Mouse (Mus musculus) ES-Bruce4 (cell line): Measurements from ENCODE around the gene Alg9. TPM values are rescaled to one million over a fixed set of nuclear protein-coding genes. Genes with fewer than 3 reads are reported as not detected.

Experiments
- H3K27ac ChIP-seq: 2 replicates; pipeline ENCODE4 v1.5.1; 2012; ENCODE audit warnings: low read length, inconsistent platforms; ENCODE audit not compliant: insufficient read depth
- H3K27me3 ChIP-seq: 2 replicates; pipeline ENCODE4 v1.6.1; 2012; ENCODE audit warnings: mild to moderate bottlenecking, low read length, inconsistent platforms; ENCODE audit not compliant: control insufficient read depth, poor library complexity, insufficient read depth, severe bottlenecking
- H3K36me3 ChIP-seq: 2 replicates; pipeline ENCODE4 v1.6.1; 2012; ENCODE audit warnings: inconsistent platforms, mild to moderate bottlenecking, low read length, moderate library complexity; ENCODE audit not compliant: control insufficient read depth, poor library complexity, insufficient read depth, severe bottlenecking
- H3K4me1 ChIP-seq: one replicate; pipeline ENCODE4 v1.8.1; 2011; ENCODE audit warnings: low read length; ENCODE audit not compliant: control insufficient read depth, insufficient read depth
- H3K4me3 ChIP-seq: 2 replicates; pipeline ENCODE4 v1.5.1; 2011; ENCODE audit warnings: low read depth, mild to moderate bottlenecking, low read length
- H3K9ac ChIP-seq: 2 replicates; pipeline ENCODE4 v1.6.1; 2012; ENCODE audit warnings: low read depth, mild to moderate bottlenecking, inconsistent platforms; ENCODE audit not compliant: poor library complexity, severe bottlenecking
- H3K9me3 ChIP-seq: replicated peaks from 2 replicates; pipeline ENCODE4 v1.6.1; 2012; ENCODE audit warnings: mild to moderate bottlenecking, low read length, inconsistent platforms; ENCODE audit not compliant: control insufficient read depth, poor library complexity, insufficient read depth, severe bottlenecking
- CTCF ChIP-seq: IDR thresholded peaks from one replicate; pipeline ENCODE4 v1.8.1; 2011; ENCODE audit warnings: low read depth, low read length
- EP300 ChIP-seq: IDR thresholded peaks from 2 replicates; pipeline ENCODE4 v1.6.1; 2011; ENCODE audit warnings: low read depth, low read length; ENCODE audit not compliant: insufficient read depth
- POLR2A ChIP-seq: IDR thresholded peaks from one replicate; pipeline ENCODE4 v1.8.1; 2011; ENCODE audit warnings: low read length; ENCODE audit not compliant: insufficient read depth
- polyA plus RNA-seq: library from polyadenylated mRNA; stranded (reverse); fragments of >200 nt; gene quantifications from 2 replicates; pipeline ENCODE4 v1.2.4, GENCODE M21; 2011; ENCODE audit warnings: low read depth; ENCODE audit not compliant: missing spikeins, insufficient read depth, insufficient read length

Gene Alg9
- polyA plus RNA-seq, 1 experiment: 23.5 TPM

DNA sequence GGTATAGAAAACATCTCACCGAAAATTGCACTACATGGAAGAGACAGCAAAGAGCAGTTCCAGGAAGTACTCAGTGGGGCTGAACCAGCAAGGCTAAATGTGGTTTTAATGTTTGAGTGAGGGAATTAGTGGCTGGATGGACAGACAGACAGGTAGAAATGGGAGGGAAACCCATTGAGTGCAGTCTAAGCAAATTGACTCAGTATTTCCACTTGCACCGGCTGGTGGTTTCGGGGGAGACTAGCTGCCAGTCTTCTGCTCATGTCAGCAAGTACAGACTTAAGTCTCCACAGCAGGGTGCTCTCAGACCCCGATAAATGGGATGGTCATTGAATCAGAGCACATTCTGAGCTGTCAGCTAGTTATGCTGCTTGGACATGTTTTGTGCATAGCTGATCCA, 61.3 kb downstream of the Alg9 start:
- H3K36me3 ChIP-seq: no peaks in the 10 kb centered on the region
- TF ChIP-seq EP300: no peak
- no peak for TF ChIP-seq CTCF
- no peak for TF ChIP-seq POLR2A
- H3K4me3 ChIP-seq: no peak overlapping the region
- no peak overlapping the region for H3K27ac ChIP-seq
- H3K9me3 ChIP-seq: no peaks in the 10 kb centered on the region
- H3K4me1 ChIP-seq: no peaks in the 10 kb centered on the region
- no peaks in the 10 kb centered on the region for H3K27me3 ChIP-seq
- no peak overlapping the region for H3K9ac ChIP-seq

DNA sequence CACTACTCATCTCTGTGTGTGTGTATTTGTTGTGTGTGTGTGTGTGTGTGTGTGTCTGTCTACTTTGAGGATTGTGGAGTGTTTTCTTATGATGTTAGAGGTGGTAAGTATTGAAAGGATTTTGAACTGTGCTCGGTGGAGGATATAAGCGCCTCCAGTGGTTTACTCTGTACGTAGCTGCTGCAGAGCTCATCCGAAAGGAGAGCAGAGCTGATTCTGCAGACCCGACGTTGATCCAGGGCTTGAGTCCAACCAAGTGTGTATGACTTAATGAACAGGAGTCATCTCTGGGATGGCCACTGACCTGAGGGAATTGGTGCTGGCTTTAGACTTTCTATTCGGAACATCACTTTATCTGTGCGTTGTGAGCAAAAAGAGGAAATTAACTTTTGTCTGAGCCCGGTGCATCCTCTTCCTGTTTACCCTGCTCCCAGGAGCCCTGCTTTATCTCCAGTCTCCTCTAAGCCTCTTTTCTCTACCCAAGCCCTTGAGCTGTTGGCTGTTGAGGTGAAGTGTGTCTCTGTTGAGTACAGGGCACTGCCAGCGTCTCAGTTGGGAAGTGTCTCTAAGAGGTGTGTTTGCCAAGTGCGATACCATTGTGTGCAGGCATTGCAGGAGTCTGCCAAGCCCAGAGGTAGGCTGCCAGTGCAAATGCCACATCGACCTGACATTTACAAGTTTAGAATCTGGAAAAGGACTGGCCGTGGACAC, 66.4 kb downstream of the Alg9 start:
- H3K9me3 ChIP-seq: no peaks in the 10 kb centered on the region
- H3K4me1 ChIP-seq: no peaks in the 10 kb centered on the region
- no peak overlapping the region for H3K9ac ChIP-seq
- H3K27me3 ChIP-seq: no peaks in the 10 kb centered on the region
- no peak overlapping the region for H3K27ac ChIP-seq
- no peaks in the 10 kb centered on the region for H3K36me3 ChIP-seq
- no peak overlapping the region for H3K4me3 ChIP-seq
- TF ChIP-seq CTCF (no peak), EP300 (no peak), POLR2A (no peak)

DNA sequence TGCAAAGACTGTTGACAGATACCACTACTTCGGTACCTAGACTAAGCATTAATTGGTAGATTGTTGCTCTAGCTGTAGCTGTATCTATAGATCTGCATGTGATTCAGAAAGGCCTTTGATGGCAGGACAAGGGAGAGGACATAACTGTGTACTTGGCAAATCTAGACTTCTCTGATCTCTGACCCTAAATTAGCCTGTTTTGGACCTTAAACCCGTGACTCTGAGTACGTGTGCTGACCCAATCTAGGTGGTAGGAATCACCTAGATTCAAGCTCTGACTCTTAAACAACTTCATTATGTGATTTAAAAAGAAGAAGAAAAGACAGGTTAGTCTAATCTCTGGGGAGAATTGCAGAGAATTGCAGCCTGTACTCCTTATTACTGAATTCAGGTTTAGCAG, 70.3 kb downstream of the Alg9 start, which contains the start of gene Ppp2r1b:
TSS of gene Ppp2r1b (plus strand) at position 221 of the 400 bp plus-strand sequence.
- Histone ChIP-seq H3K4me3 (no peak within 1 kb of the TSS), H3K27ac (no peak within 1 kb of the TSS), H3K36me3 (no peaks in the 10 kb centered on the region), H3K27me3 (no peaks in the 10 kb centered on the region), H3K9ac (no peak within 1 kb of the TSS), H3K9me3 (no peaks in the 10 kb centered on the region), H3K4me1 (peaks cover 2% of the 10 kb centered on the region)
- TF ChIP-seq POLR2A (no peak), CTCF (no peak), EP300 (no peak)

DNA sequence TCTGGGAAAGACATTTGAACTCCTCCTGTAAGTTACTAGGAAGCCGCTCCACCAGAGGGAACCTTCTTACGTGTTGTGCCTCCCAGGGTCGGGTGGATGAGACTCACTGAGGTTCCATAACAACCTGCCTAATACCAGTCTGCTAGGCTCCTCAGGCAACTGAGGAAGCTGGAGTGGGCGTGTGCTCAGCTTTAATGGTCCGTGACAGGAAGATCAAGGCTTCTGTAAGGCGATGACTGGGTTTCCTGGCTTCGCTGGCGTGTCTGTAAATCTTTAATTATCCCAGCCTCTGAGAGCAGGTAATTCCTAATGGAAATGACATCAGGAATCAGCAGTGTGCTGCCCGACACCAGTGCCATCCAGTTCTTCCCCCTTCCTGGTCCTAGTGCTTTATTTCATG, 70.7 kb downstream of the Alg9 start:
- Histone ChIP-seq H3K36me3 (no peaks in the 10 kb centered on the region), H3K9ac (no peak overlapping the region), H3K4me1 (peaks cover 2% of the 10 kb centered on the region), H3K9me3 (no peaks in the 10 kb centered on the region), H3K27me3 (no peaks in the 10 kb centered on the region), H3K4me3 (no peak overlapping the region), H3K27ac (no peak overlapping the region)
- TF ChIP-seq EP300 (no peak), POLR2A (no peak), CTCF (no peak)

DNA sequence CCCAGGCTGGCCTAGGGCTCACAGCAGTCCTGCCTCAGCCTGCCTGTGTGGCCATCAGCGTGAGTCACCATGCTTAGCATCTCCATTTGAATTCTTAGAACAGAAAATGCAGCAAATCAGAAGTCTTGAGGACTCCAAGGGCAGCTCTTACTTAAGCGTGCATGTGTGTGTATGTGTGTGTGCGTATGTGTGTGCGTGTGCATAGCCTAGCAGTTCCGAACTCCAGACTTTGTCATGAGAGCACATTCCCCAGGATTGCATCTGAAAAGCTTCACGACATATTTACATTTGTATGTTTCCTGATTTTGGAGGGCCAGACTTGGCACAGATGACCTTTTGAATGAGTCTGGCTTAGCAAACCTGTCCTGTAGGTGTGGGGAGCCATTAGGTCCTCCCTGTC, 72.3 kb downstream of the Alg9 start:
- Histone ChIP-seq H3K27me3 (no peaks in the 10 kb centered on the region), H3K36me3 (no peaks in the 10 kb centered on the region), H3K9me3 (no peaks in the 10 kb centered on the region), H3K27ac (no peak overlapping the region), H3K9ac (no peak overlapping the region), H3K4me1 (peaks cover 2% of the 10 kb centered on the region), H3K4me3 (no peak overlapping the region)
- TF ChIP-seq POLR2A (no peak), CTCF (no peak), EP300 (no peak)

DNA sequence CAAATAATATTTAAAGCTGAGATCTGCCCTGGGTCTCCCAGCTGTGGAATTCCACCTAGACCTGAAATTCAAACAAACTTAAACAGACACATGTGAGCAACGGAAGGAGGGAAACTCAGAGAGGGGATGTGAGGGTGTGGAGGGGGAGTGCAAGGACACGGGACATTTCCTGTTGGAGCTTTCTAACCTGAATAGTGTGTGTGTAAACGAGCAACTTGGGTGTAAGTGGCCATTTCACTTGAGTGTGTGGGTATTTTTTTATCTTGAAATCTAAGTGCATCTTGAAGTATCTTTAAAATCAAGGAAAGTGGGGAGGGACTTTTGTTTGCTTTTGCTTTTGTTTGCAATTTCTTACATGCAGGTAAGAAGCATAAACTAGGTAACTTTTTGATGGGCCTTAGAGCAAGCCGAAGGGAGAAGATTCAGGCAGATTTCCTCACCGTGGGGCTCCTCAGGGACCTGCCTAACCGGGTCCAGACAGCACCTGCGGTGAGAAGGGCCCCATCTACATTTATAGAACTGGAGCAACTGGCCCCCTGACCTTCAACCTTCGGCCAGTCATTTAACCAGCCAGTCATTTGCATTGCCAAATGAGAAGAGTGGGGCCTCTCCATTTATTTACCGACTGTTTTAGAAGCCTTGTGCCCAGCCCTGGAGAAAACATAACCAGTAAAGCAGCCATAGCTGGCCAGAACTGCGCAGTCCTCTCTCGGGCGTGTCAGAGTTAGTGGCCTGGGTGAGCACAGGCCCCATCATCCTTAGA, 73.0 kb downstream of the Alg9 start:
- Histone ChIP-seq H3K9me3 (no peaks in the 10 kb centered on the region), H3K36me3 (no peaks in the 10 kb centered on the region), H3K9ac (no peak overlapping the region)

More for the DNA sequence above, 73.0 kb downstream of the Alg9 start:
- Histone ChIP-seq H3K27me3 (no peaks in the 10 kb centered on the region), H3K4me3 (no peak overlapping the region), H3K4me1 (peaks cover 2% of the 10 kb centered on the region), H3K27ac (0 out of 2 replicates have a peak overlapping the region, but pooled peaks have one; percentile 20)
- 0 out of 2 replicates have a peak, but pooled peaks have one; percentile 12 for TF ChIP-seq EP300
- no peak for TF ChIP-seq POLR2A
- no peak for TF ChIP-seq CTCF
